Mouse (Mus musculus) forebrain, embryonic 10.5 days (tissue): ENCODE data around the gene Tor1a. TPM values are rescaled to one million over a fixed set of nuclear protein-coding genes. Genes with fewer than 3 reads are reported as not detected.

Source experiments
- DNase-seq: peaks from one replicate; pipeline ENCODE4 v3.0.0-alpha.2; 2017; ENCODE audit warnings: low spot score; ENCODE audit errors: extremely low spot score
- H3K27ac ChIP-seq: fragments of 300-500 bp; sonication (generic); 2 replicates; pipeline ENCODE4 v1.5.1; 2016; ENCODE audit warnings: mild to moderate bottlenecking
- H3K27me3 ChIP-seq: fragments of 300-500 bp; sonication (generic); 2 replicates; pipeline ENCODE4 v1.6.1; 2016; ENCODE audit warnings: mild to moderate bottlenecking; ENCODE audit not compliant: poor library complexity, severe bottlenecking
- H3K36me3 ChIP-seq: fragments of 300-500 bp; sonication (generic); replicated peaks from 2 replicates; pipeline ENCODE4 v1.6.1; 2016; ENCODE audit warnings: mild to moderate bottlenecking, moderate library complexity
- H3K4me1 ChIP-seq: fragments of 300-500 bp; sonication (generic); 2 replicates; pipeline ENCODE4 v1.6.1; 2016
- H3K4me3 ChIP-seq: fragments of 300-500 bp; sonication (generic); 2 replicates; pipeline ENCODE4 v1.5.1; 2016; ENCODE audit warnings: mild to moderate bottlenecking, moderate library complexity
- H3K9me3 ChIP-seq: fragments of 300-500 bp; sonication (generic); 2 replicates; pipeline ENCODE4 v1.6.1; 2016; ENCODE audit warnings: mild to moderate bottlenecking, moderate library complexity
- WGBS: fragments of 180-500 bp; shearing (Covaris S2); methylation state at CpG from one replicate; pipeline ENCODE4 v1.1.7; 2016; 5-methylcytosine and 5-hydroxymethylcytosine counted together
- polyA plus RNA-seq: library from polyadenylated mRNA; unstranded; fragments of >200 nt; fragmentation: Nextera tagmentation; extraction: Ambion mirVana; gene quantifications from 2 replicates; pipeline ENCODE4 v1.2.1, GENCODE M21; 2016

Tor1a gene
- polyA plus RNA-seq, 1 experiment from 2014 or later = 84.9 TPM

- Histone ChIP-seq H3K4me1 (peaks cover 38% of the 10 kb centered on the region), H3K27ac (0 out of 2 replicates have a peak overlapping the region, but pooled peaks have one; percentile 80), H3K9me3 (no peaks in the 10 kb centered on the region), H3K27me3 (no peaks in the 10 kb centered on the region), H3K36me3 (peaks cover 21% of the 10 kb centered on the region), H3K4me3 (peak overlapping the region; percentile 75)
- 55% methylated on average over 7 of the region's 7 CpGs for WGBS
- DNase-seq = no peak
Observed at GRCm38 (mm10) chr2:30983024-30983423, 15.3 kb upstream of the Tor1a start.

GRCm38 (mm10) chr2:30981790-30982513, 14.2 kb upstream of the Tor1a start, which contains the start of the genes BC005624 and Usp20:
TSS of gene BC005624 (minus strand) at chr2:30982201.
TSS of gene Usp20 (plus strand) at chr2:30982279.
- peaks cover 32% of the 10 kb centered on the region for H3K36me3 ChIP-seq
- peak within 1 kb of the TSS; percentile 75 for H3K4me3 ChIP-seq
- peak; percentile 100 for DNase-seq
- under 1% methylated on average over 66 of the region's 66 CpGs for WGBS
- peaks cover 38% of the 10 kb centered on the region for H3K4me1 ChIP-seq
- peak within 1 kb of the TSS; percentile 80 for H3K27ac ChIP-seq
- no peaks in the 10 kb centered on the region for H3K9me3 ChIP-seq
- no peaks in the 10 kb centered on the region for H3K27me3 ChIP-seq

GRCm38 (mm10) chr2:30966826-30967225, 907 bp downstream of the Tor1a start:
- Histone ChIP-seq H3K27ac (peak overlapping the region; percentile 93), H3K36me3 (peaks cover 61% of the 10 kb centered on the region), H3K4me1 (peaks cover 24% of the 10 kb centered on the region), H3K27me3 (no peaks in the 10 kb centered on the region), H3K9me3 (no peaks in the 10 kb centered on the region), H3K4me3 (peak overlapping the region; percentile 99)
- DNase-seq = no peak
- WGBS = 27% methylated on average over 16 of the region's 16 CpGs

GRCm38 (mm10) chr2:30965627-30966026, 2.1 kb downstream of the Tor1a start:
- peaks cover 65% of the 10 kb centered on the region for H3K36me3 ChIP-seq

GRCm38 (mm10) chr2:30962570-30963254, 5.0 kb downstream of the Tor1a start:
- Histone ChIP-seq H3K27me3 (no peaks in the 10 kb centered on the region), H3K4me3 (no peak overlapping the region), H3K36me3 (peaks cover 89% of the 10 kb centered on the region), H3K27ac (no peak overlapping the region), H3K9me3 (no peaks in the 10 kb centered on the region), H3K4me1 (peaks cover 24% of the 10 kb centered on the region)
- DNase-seq = no peak
- WGBS = 93% methylated on average over 11 of the region's 11 CpGs

More at GRCm38 (mm10) chr2:30965627-30966026, 2.1 kb downstream of the Tor1a start:
- Histone ChIP-seq H3K4me3 (peak overlapping the region; percentile 99; the same call in 1 of the 2 replicates), H3K27ac (no peak overlapping the region), H3K27me3 (no peaks in the 10 kb centered on the region), H3K9me3 (no peaks in the 10 kb centered on the region), H3K4me1 (peaks cover 24% of the 10 kb centered on the region)
- no peak for DNase-seq
- WGBS = 96% methylated on average over 8 of the region's 8 CpGs

- Histone ChIP-seq H3K4me3 (no peak overlapping the region), H3K27ac (no peak overlapping the region), H3K27me3 (no peaks in the 10 kb centered on the region), H3K36me3 (peaks cover 100% of the 10 kb centered on the region), H3K4me1 (peaks cover 11% of the 10 kb centered on the region), H3K9me3 (no peaks in the 10 kb centered on the region)
- 61% methylated on average over 5 of the region's 5 CpGs for WGBS
- DNase-seq = no peak
Observed at GRCm38 (mm10) chr2:30959856-30960255, 7.9 kb downstream of the Tor1a start.

- DNase-seq = no peak
- Histone ChIP-seq H3K9me3 (no peaks in the 10 kb centered on the region), H3K4me1 (peaks cover 22% of the 10 kb centered on the region), H3K27ac (no peak overlapping the region), H3K4me3 (no peak overlapping the region), H3K36me3 (peaks cover 96% of the 10 kb centered on the region), H3K27me3 (no peaks in the 10 kb centered on the region)
- 93% methylated on average over 14 of the region's 14 CpGs for WGBS
Observed at GRCm38 (mm10) chr2:30958726-30959125, 9.0 kb downstream of the Tor1a start.

- Histone ChIP-seq H3K27me3 (no peaks in the 10 kb centered on the region), H3K9me3 (no peaks in the 10 kb centered on the region), H3K36me3 (peaks cover 84% of the 10 kb centered on the region), H3K27ac (no peak overlapping the region), H3K4me1 (peaks cover 34% of the 10 kb centered on the region), H3K4me3 (no peak overlapping the region)
- no peak for DNase-seq
- WGBS = 93% methylated on average over 4 of the region's 4 CpGs
Observed at GRCm38 (mm10) chr2:30957511-30957910, 10.2 kb downstream of the Tor1a start.

GRCm38 (mm10) chr2:30954797-30955196, 12.9 kb downstream of the Tor1a start:
- H3K4me1 ChIP-seq = peaks cover 37% of the 10 kb centered on the region
- no peaks in the 10 kb centered on the region for H3K27me3 ChIP-seq
- H3K9me3 ChIP-seq = no peaks in the 10 kb centered on the region
- DNase-seq = no peak
- peaks cover 57% of the 10 kb centered on the region for H3K36me3 ChIP-seq
- peak overlapping the region; percentile 98 for H3K4me3 ChIP-seq
- 80% methylated on average over 6 of the region's 6 CpGs for WGBS
- H3K27ac ChIP-seq = no peak overlapping the region

GRCm38 (mm10) chr2:30952824-30953490, 14.8 kb downstream of the Tor1a start, which contains the start of gene Tor1b:
TSS of gene Tor1b (plus strand) at chr2:30952959.
- under 1% methylated on average over 60 of the region's 60 CpGs for WGBS
- H3K9me3 ChIP-seq = no peaks in the 10 kb centered on the region
- DNase-seq = peak; percentile 91
- peaks cover 37% of the 10 kb centered on the region for H3K4me1 ChIP-seq
- no peaks in the 10 kb centered on the region for H3K27me3 ChIP-seq
- H3K4me3 ChIP-seq = peak within 1 kb of the TSS; percentile 98
- H3K27ac ChIP-seq = peak within 1 kb of the TSS; percentile 95
- peaks cover 39% of the 10 kb centered on the region for H3K36me3 ChIP-seq

- Histone ChIP-seq H3K4me1 (peaks cover 37% of the 10 kb centered on the region), H3K27ac (peak overlapping the region; percentile 95), H3K36me3 (peaks cover 34% of the 10 kb centered on the region), H3K9me3 (no peaks in the 10 kb centered on the region), H3K27me3 (no peaks in the 10 kb centered on the region), H3K4me3 (peak overlapping the region; percentile 98)
- DNase-seq = no peak
- WGBS = 32% methylated on average over 5 of the region's 5 CpGs
Observed at GRCm38 (mm10) chr2:30952457-30952823, 15.3 kb downstream of the Tor1a start.

GRCm38 (mm10) chr2:30942603-30943011, 25.1 kb downstream of the Tor1a start:
- no peaks in the 10 kb centered on the region for H3K27me3 ChIP-seq
- H3K36me3 ChIP-seq = no peaks in the 10 kb centered on the region
- no peaks in the 10 kb centered on the region for H3K9me3 ChIP-seq
- 34% methylated on average over 16 of the region's 16 CpGs for WGBS
- peak overlapping the region; percentile 34 for H3K4me3 ChIP-seq
- peak; percentile 68 for DNase-seq
- H3K27ac ChIP-seq = no peak overlapping the region
- H3K4me1 ChIP-seq = peaks cover 3% of the 10 kb centered on the region; the same call in 1 of the 2 replicates
